Mouse (Mus musculus): Measurements from ENCODE around the gene Frk.
"Not testable (repeated sequence)": the region's sequence is repeated elsewhere in the genome, so short reads cannot be mapped to it uniquely, and the experiment has no call there.

The Frk gene

GRCm38 (mm10) chr10:34483297-34484013 is at the start of gene Frk:
Gene Frk (plus strand): TSS chr10:34483399.
- no peak for DNase-seq (ENCODE audit: low read depth, low spot score)

GRCm38 (mm10) chr10:34434191-34434590 is 49.0 kb upstream of the Frk start:
- not testable (repeated sequence) for DNase-seq (ENCODE audit: low read depth, low spot score)

GRCm38 (mm10) chr10:34449469-34449868 is 33.7 kb upstream of the Frk start:
- peak; percentile 28 for DNase-seq (ENCODE audit: low read depth, low spot score)

- DNase-seq (ENCODE audit: low read depth, low spot score), result no peak
Observed at GRCm38 (mm10) chr10:34461451-34461850, 21.7 kb upstream of the Frk start.

GRCm38 (mm10) chr10:34464321-34464720 is 18.9 kb upstream of the Frk start:
- DNase-seq (ENCODE audit: low read depth, low spot score), result no peak

GRCm38 (mm10) chr10:34469037-34469436 is 14.2 kb upstream of the Frk start:
- DNase-seq (ENCODE audit: low read depth, low spot score), result no peak

- DNase-seq (ENCODE audit: low read depth, low spot score), result no peak
Observed at GRCm38 (mm10) chr10:34479942-34480455, 3.2 kb upstream of the Frk start.

GRCm38 (mm10) chr10:34484014-34484411 is 814 bp downstream of the Frk start:
- no peak for DNase-seq (ENCODE audit: low read depth, low spot score)

GRCm38 (mm10) chr10:34485079-34485478 is 1.9 kb downstream of the Frk start:
- DNase-seq (ENCODE audit: low read depth, low spot score), result no peak

GRCm38 (mm10) chr10:34507807-34508206 is 24.6 kb downstream of the Frk start:
- DNase-seq (ENCODE audit: low read depth, low spot score), result no peak

GRCm38 (mm10) chr10:34508593-34508992 is 25.4 kb downstream of the Frk start:
- DNase-seq (ENCODE audit: low read depth, low spot score), result no peak

- no peak for DNase-seq (ENCODE audit: low read depth, low spot score)
Observed at GRCm38 (mm10) chr10:34509256-34509655, 26.1 kb downstream of the Frk start.

- DNase-seq (ENCODE audit: low read depth, low spot score), result no peak
Observed at GRCm38 (mm10) chr10:34511192-34511591, 28.0 kb downstream of the Frk start.

- no peak for DNase-seq (ENCODE audit: low read depth, low spot score)
Observed at GRCm38 (mm10) chr10:34512551-34512950, 29.4 kb downstream of the Frk start.

GRCm38 (mm10) chr10:34525598-34525997 is 42.4 kb downstream of the Frk start:
- DNase-seq (ENCODE audit: low read depth, low spot score), result no peak

GRCm38 (mm10) chr10:34531766-34532165 is 48.6 kb downstream of the Frk start:
- DNase-seq (ENCODE audit: low read depth, low spot score), result no peak

GRCm38 (mm10) chr10:34532507-34532906 is 49.3 kb downstream of the Frk start:
- no peak for DNase-seq (ENCODE audit: low read depth, low spot score)

GRCm38 (mm10) chr10:34540687-34541086 is 57.5 kb downstream of the Frk start:
- DNase-seq (ENCODE audit: low read depth, low spot score), result no peak

- DNase-seq (ENCODE audit: low read depth, low spot score), result no peak
Observed at GRCm38 (mm10) chr10:34541717-34542490, 58.7 kb downstream of the Frk start.

GRCm38 (mm10) chr10:34550612-34551011 is 67.4 kb downstream of the Frk start:
- no peak for DNase-seq (ENCODE audit: low read depth, low spot score)

- DNase-seq (ENCODE audit: low read depth, low spot score), result no peak
Observed at GRCm38 (mm10) chr10:34551636-34552035, 68.4 kb downstream of the Frk start.

GRCm38 (mm10) chr10:34563518-34564176 is 80.4 kb downstream of the Frk start:
- DNase-seq (ENCODE audit: low read depth, low spot score), result no peak

Data from telencephalon, adult 2 months (tissue).